Comparison of ENCODE assay signal across 8 mouse cellular contexts in the genomic region with DNA sequence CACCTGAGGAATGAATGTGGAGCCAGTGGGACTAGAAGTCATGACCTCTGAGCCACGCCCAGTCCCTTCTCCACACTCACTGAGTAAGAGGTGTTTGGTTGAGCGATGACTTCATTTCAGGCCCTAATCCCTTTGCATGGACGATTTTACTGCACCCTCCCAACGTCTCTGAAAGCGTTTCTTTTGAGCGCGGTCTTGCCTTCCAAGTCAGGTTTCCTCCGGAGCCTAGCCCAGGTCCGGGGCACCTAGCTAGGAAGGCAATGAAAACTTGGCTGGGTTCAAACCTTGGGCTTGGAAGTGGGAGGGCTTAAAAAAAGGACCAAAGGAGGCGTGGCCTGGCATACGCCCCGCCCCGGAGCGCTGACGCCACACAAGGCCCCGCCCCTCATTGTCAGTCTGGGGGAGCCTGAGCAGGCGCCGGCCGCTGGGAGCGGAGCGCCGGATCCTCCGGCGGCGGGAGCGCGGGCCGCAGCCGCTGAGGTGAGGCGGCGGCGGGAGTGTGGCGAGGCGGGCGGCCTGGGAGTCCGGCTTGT. TPM values are rescaled to one million over a fixed set of nuclear protein-coding genes. Genes with fewer than 3 reads are reported as not detected.
DNase-seq lines count a peak whose midpoint lies in the region; ATAC-seq and TF ChIP-seq lines count a peak whose summit lies in the region.

A gene (plus strand): TSS at position 391 of the 533 bp plus-strand sequence.

- peak; percentile 96 for DNase-seq in heart, postnatal 10 days
- DNase-seq in large intestine, adult 2 months (ENCODE audit: low read depth, low spot score): no peak
- peak; percentile 90 for DNase-seq in liver, postnatal 0 days
- DNase-seq in testis, postnatal 10 days (ENCODE audit: low spot score): peak; percentile 97

- peaks cover 8% of the 10 kb centered on the region; the same call in 1 of the 2 replicates for H3K36me3 ChIP-seq in E14TG2a.4 (ENCODE audit: insufficient read depth, low read length)
- H3K36me3 ChIP-seq in forebrain, embryonic 13.5 days (ENCODE audit: poor library complexity, severe bottlenecking): no peaks in the 10 kb centered on the region
- no peaks in the 10 kb centered on the region for H3K36me3 ChIP-seq in liver, postnatal 0 days (replicated peaks; ENCODE audit: insufficient read depth, low read length)
- no peaks in the 10 kb centered on the region for H3K36me3 ChIP-seq in neural tube, embryonic 14.5 days (ENCODE audit: control insufficient read depth, insufficient read depth, low read length)

- ATAC-seq in cerebellum, adult (ENCODE audit: insufficient number of reproducible peaks, low FRiP score, low TSS enrichment): peak; percentile 87
- ATAC-seq in forebrain, embryonic 13.5 days: peak; percentile 95
- ATAC-seq in liver, postnatal 0 days: peak; percentile 93
- peak; percentile 92 for ATAC-seq in neural tube, embryonic 14.5 days (ENCODE audit: low read depth)

- intact Hi-C loops in heart, postnatal 10 days (cut with DNase I): no loop called here

- peak within 1 kb of the TSS; percentile 96 for H3K27ac ChIP-seq in forebrain, embryonic 13.5 days
- peak within 1 kb of the TSS; percentile 89 for H3K27ac ChIP-seq in liver, postnatal 0 days (ENCODE audit: low read depth)
- H3K27ac ChIP-seq in neural tube, embryonic 14.5 days (ENCODE audit: low read depth, low read length): peak within 1 kb of the TSS; percentile 92

- peaks cover 71% of the 10 kb centered on the region for H3K4me1 ChIP-seq in E14TG2a.4 (replicated peaks; ENCODE audit: low read depth, low read length)
- peaks cover 29% of the 10 kb centered on the region for H3K4me1 ChIP-seq in forebrain, embryonic 13.5 days
- H3K4me1 ChIP-seq in liver, postnatal 0 days (ENCODE audit: insufficient read depth): peaks cover 12% of the 10 kb centered on the region
- peaks cover 12% of the 10 kb centered on the region; the same call in 1 of the 2 replicates for H3K4me1 ChIP-seq in neural tube, embryonic 14.5 days (ENCODE audit: control insufficient read depth, insufficient read depth, low read length)

- peak within 1 kb of the TSS; percentile 92 for H3K4me3 ChIP-seq in E14TG2a.4 (replicated peaks; ENCODE audit: low read length)
- H3K4me3 ChIP-seq in forebrain, embryonic 13.5 days: peak within 1 kb of the TSS; percentile 86
- H3K4me3 ChIP-seq in liver, postnatal 0 days (ENCODE audit: low read depth, low read length): peak within 1 kb of the TSS; percentile 65
- peak within 1 kb of the TSS; percentile 88 for H3K4me3 ChIP-seq in neural tube, embryonic 14.5 days (ENCODE audit: low read depth, low read length)

- no peak for TF ChIP-seq EP300 in liver, postnatal 0 days (IDR thresholded peaks at IDR 0.05; ENCODE audit: low read depth)

- H3K9me3 ChIP-seq in E14TG2a.4 (ENCODE audit: low read length): no peaks in the 10 kb centered on the region
- H3K9me3 ChIP-seq in forebrain, embryonic 13.5 days (replicated peaks): no peaks in the 10 kb centered on the region
- no peaks in the 10 kb centered on the region for H3K9me3 ChIP-seq in liver, postnatal 0 days (ENCODE audit: low read length)
- H3K9me3 ChIP-seq in neural tube, embryonic 14.5 days (ENCODE audit: control insufficient read depth, low read length): no peaks in the 10 kb centered on the region

- no peak for TF ChIP-seq CTCF in E14TG2a.4 (conservative IDR thresholded peaks at IDR 0.05; ENCODE audit: low read length)
- TF ChIP-seq CTCF in liver, postnatal 0 days (IDR thresholded peaks at IDR 0.05; ENCODE audit: low read depth): no peak

- peak within 1 kb of the TSS; percentile 85 for H3K9ac ChIP-seq in forebrain, embryonic 13.5 days
- H3K9ac ChIP-seq in liver, postnatal 0 days (replicated peaks): peak within 1 kb of the TSS; percentile 83
- H3K9ac ChIP-seq in neural tube, embryonic 14.5 days (replicated peaks; ENCODE audit: low read depth, low read length): peak within 1 kb of the TSS; percentile 87

- WGBS in forebrain, embryonic 13.5 days: 1% methylated on average over 27 of the region's 36 CpGs
- WGBS in large intestine, adult 2 months: 1% methylated on average over 36 of the region's 36 CpGs
- 2% methylated on average over 30 of the region's 36 CpGs for WGBS in liver, postnatal 0 days (ENCODE audit: insufficient replicate concordance)
- WGBS in neural tube, embryonic 14.5 days: 2% methylated on average over 34 of the region's 36 CpGs

- no peaks in the 10 kb centered on the region for H3K27me3 ChIP-seq in E14TG2a.4 (ENCODE audit: insufficient read depth, low read length)
- peaks cover 8% of the 10 kb centered on the region for H3K27me3 ChIP-seq in forebrain, embryonic 13.5 days
- H3K27me3 ChIP-seq in liver, postnatal 0 days (ENCODE audit: insufficient read depth, low read length): peaks cover 10% of the 10 kb centered on the region
- no peaks in the 10 kb centered on the region for H3K27me3 ChIP-seq in neural tube, embryonic 14.5 days (ENCODE audit: control insufficient read depth, insufficient read depth, low read length)

- peak within 1 kb of the TSS; percentile 69 for H3K4me2 ChIP-seq in forebrain, embryonic 13.5 days
- peak within 1 kb of the TSS; percentile 74 for H3K4me2 ChIP-seq in liver, postnatal 0 days (ENCODE audit: low read depth, low read length)
- peak within 1 kb of the TSS; percentile 60 for H3K4me2 ChIP-seq in neural tube, embryonic 14.5 days (ENCODE audit: low read depth, low read length)

RNA-seq across cellular contexts. Expression of the gene that starts here (rescaled TPM):
- 91.1 and 99.1 TPM in 2 replicates for polyA plus RNA-seq in forebrain, embryonic 13.5 days (2015; fragmentation: Nextera tagmentation; extraction: Ambion mirVana)
- total RNA-seq in heart, postnatal 10 days (2021): 10 to 100 TPM; 58.3 to 69.0 TPM
- polyA plus RNA-seq in large intestine, adult 2 months (2012; rRNA removed): 18.1 and 27.4 TPM in 2 replicates
- polyA plus RNA-seq in liver, postnatal 0 days (2015; fragmentation: Nextera tagmentation; extraction: Ambion mirVana): 18.1 and 20.8 TPM in 2 replicates
- polyA plus RNA-seq in neural tube, embryonic 14.5 days (2014; fragmentation: Nextera tagmentation; extraction: Ambion mirVana): 56.8 and 65.2 TPM in 2 replicates
